Mouse (Mus musculus) left cerebral cortex, adult 6 months (tissue): ENCODE results near the gene Rnasel. TPM values are rescaled to one million over a fixed set of nuclear protein-coding genes. Genes with fewer than 3 reads are reported as not detected.

Experiments
- long read RNA-seq, 2 experiments: library from polyadenylated mRNA; unstranded; transcript quantifications; one replicate each; pipeline ENCODE4 v2.0.0; 2019 to 2020
- polyA plus RNA-seq: library from polyadenylated mRNA; unstranded; fragments of <200 nt; fragmentation: Nextera tagmentation; gene quantifications from 2 replicates; pipeline ENCODE4 v1.2.3, GENCODE M21; 2021

Rnasel gene
- polyA plus RNA-seq, result 4.7 and 7.8 TPM in 2 replicates
- long read RNA-seq, experiment 1, partial matches to known transcripts, result 4 of 17 reads
- long read RNA-seq, experiment 1, other reads (novel, unspliced or antisense), result 11 of 17 reads
- long read RNA-seq, experiment 2, partial matches to known transcripts, result 6 of 10 reads
- long read RNA-seq, experiment 2, other reads (novel, unspliced or antisense), result 3 of 10 reads

GRCm38 (mm10) chr1:153749211-153749801 lies at the start of gene Rnasel:
Gene Rnasel, plus strand, starts transcription at chr1:153749426.

DNA sequence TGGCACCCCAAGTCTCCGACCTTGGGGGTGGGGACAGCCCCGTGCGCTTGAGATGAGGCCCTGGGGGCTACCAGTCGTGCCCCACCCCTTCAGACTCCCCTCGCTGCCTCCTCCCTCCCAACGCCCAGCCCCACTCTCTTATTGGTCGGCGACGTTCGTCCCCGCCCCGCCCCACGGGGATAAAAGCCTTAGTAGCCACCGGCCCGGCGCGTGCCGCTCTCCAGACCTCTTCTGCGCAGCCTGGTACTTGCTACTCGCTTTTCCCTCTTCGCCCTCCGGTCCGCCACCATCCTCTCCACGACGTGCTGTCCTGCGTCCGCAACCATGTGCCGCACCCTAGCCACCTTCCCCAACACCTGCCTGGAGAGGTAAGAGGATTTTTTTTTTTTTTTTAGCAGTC lies 9.1 kb upstream of the Rnasel start, which contains the start of gene Rgs16:
TSS of gene Rgs16 (plus strand) at position 205 of the 400 bp plus-strand sequence.

Other genes starting within 250 kb of the Rnasel start
- 4.3 and 5.9 TPM in 2 replicates for gene Npl, start 199.4 kb upstream of the Rnasel start, polyA plus RNA-seq
- 11.6 and 12.6 TPM in 2 replicates for gene Rgs8, start 96.4 kb upstream of the Rnasel start, polyA plus RNA-seq
- 6.1 and 6.4 TPM in 2 replicates for gene Rgs16, start 9.1 kb upstream of the Rnasel start, polyA plus RNA-seq
- 0.33 and 0.39 TPM in 2 replicates for gene Rgsl1, start 94.7 kb downstream of the Rnasel start, polyA plus RNA-seq
- 0.89 and 1.1 TPM in 2 replicates for gene Teddm1b, start 124.9 kb downstream of the Rnasel start, polyA plus RNA-seq
- gene Teddm1a, start 142.3 kb downstream of the Rnasel start, polyA plus RNA-seq, result not detected in 2 replicates
- 102 and 229 TPM in 2 replicates for gene Glul, start 150.5 kb downstream of the Rnasel start, polyA plus RNA-seq
- gene Teddm2, start 150.8 kb downstream of the Rnasel start, polyA plus RNA-seq, result 1.9 and 2.3 TPM in 2 replicates